Mouse (Mus musculus): Measurements from ENCODE around the gene Fau. TPM values are rescaled to one million over a fixed set of nuclear protein-coding genes. Genes with fewer than 3 reads are reported as not detected.
"Not testable (repeated sequence)": the region's sequence is repeated elsewhere in the genome, so short reads cannot be mapped to it uniquely, and the experiment has no call there.

Fau gene
- polyA plus RNA-seq, 1 experiment from 2014 or later = 781 TPM

- Histone ChIP-seq H3K36me3 (ENCODE audit: control insufficient read depth, insufficient read depth, low read length) (no peaks in the 10 kb centered on the region), H3K27ac (ENCODE audit: low read depth, low read length) (no peak overlapping the region), H3K9ac (ENCODE audit: low read length) (no peak overlapping the region), H3K9me3 (ENCODE audit: control insufficient read depth, low read length) (no peaks in the 10 kb centered on the region), H3K4me1 (ENCODE audit: control insufficient read depth, insufficient read depth, low read length) (peaks cover 8% of the 10 kb centered on the region), H3K27me3 (ENCODE audit: control insufficient read depth, insufficient read depth, low read length) (no peaks in the 10 kb centered on the region), H3K4me3 (ENCODE audit: low read depth, low read length) (no peak overlapping the region), H3K4me2 (no peak overlapping the region)
- WGBS = 84% methylated on average over 9 of the region's 9 CpGs
- no peak for ATAC-seq (ENCODE audit: low FRiP score)
- no peak for DNase-seq (ENCODE audit: low spot score, missing footprints)
Observed at GRCm38 (mm10) chr19:6042293-6042692, 15.4 kb upstream of the Fau start.

- not testable (repeated sequence) for ATAC-seq (ENCODE audit: low FRiP score); H3K27ac ChIP-seq (ENCODE audit: low read depth, low read length); H3K36me3 ChIP-seq (ENCODE audit: control insufficient read depth, insufficient read depth, low read length); H3K4me3 ChIP-seq (ENCODE audit: low read depth, low read length); DNase-seq (ENCODE audit: low spot score, missing footprints); H3K4me2 ChIP-seq; H3K9ac ChIP-seq (ENCODE audit: low read length); H3K9me3 ChIP-seq (ENCODE audit: control insufficient read depth, low read length); H3K27me3 ChIP-seq (ENCODE audit: control insufficient read depth, insufficient read depth, low read length)
- WGBS = 70% methylated on average over 4 of the region's 4 CpGs
- peaks cover 16% of the 10 kb centered on the region for H3K4me1 ChIP-seq (ENCODE audit: control insufficient read depth, insufficient read depth, low read length)
Observed at GRCm38 (mm10) chr19:6044102-6044501, 13.5 kb upstream of the Fau start.

- ATAC-seq (ENCODE audit: low FRiP score) = peak; percentile 23
- Histone ChIP-seq H3K27me3 (ENCODE audit: control insufficient read depth, insufficient read depth, low read length) (no peaks in the 10 kb centered on the region), H3K36me3 (ENCODE audit: control insufficient read depth, insufficient read depth, low read length) (peaks cover 10% of the 10 kb centered on the region), H3K9me3 (ENCODE audit: control insufficient read depth, low read length) (no peaks in the 10 kb centered on the region), H3K4me1 (ENCODE audit: control insufficient read depth, insufficient read depth, low read length) (peaks cover 16% of the 10 kb centered on the region), H3K4me2 (peak overlapping the region; percentile 65), H3K27ac (ENCODE audit: low read depth, low read length) (peak overlapping the region; percentile 97), H3K9ac (ENCODE audit: low read length) (peak overlapping the region; percentile 94), H3K4me3 (ENCODE audit: low read depth, low read length) (peak overlapping the region; percentile 89)
- 25% methylated on average over 20 of the region's 20 CpGs for WGBS
- peak; percentile 87 for DNase-seq (ENCODE audit: low spot score, missing footprints)
Observed at GRCm38 (mm10) chr19:6045366-6046293, 12.0 kb upstream of the Fau start.

GRCm38 (mm10) chr19:6046294-6047153, 11.1 kb upstream of the Fau start, which contains the start of gene Syvn1:
Gene Syvn1 (plus strand): TSS chr19:6046576.
- H3K4me2 ChIP-seq = peak within 1 kb of the TSS; percentile 65
- H3K9ac ChIP-seq (ENCODE audit: low read length) = peak within 1 kb of the TSS; percentile 94
- H3K4me1 ChIP-seq (ENCODE audit: control insufficient read depth, insufficient read depth, low read length) = peaks cover 16% of the 10 kb centered on the region
- H3K4me3 ChIP-seq (ENCODE audit: low read depth, low read length) = peak within 1 kb of the TSS; percentile 89
- peaks cover 18% of the 10 kb centered on the region for H3K36me3 ChIP-seq (ENCODE audit: control insufficient read depth, insufficient read depth, low read length)
- no peaks in the 10 kb centered on the region for H3K9me3 ChIP-seq (ENCODE audit: control insufficient read depth, low read length)
- H3K27ac ChIP-seq (ENCODE audit: low read depth, low read length) = peak within 1 kb of the TSS; percentile 97
- no peaks in the 10 kb centered on the region for H3K27me3 ChIP-seq (ENCODE audit: control insufficient read depth, insufficient read depth, low read length)
- DNase-seq (ENCODE audit: low spot score, missing footprints) = peak; percentile 99
- ATAC-seq (ENCODE audit: low FRiP score) = peak; percentile 87
- WGBS = under 1% methylated on average over 65 of the region's 65 CpGs

- no peaks in the 10 kb centered on the region for H3K9me3 ChIP-seq (ENCODE audit: control insufficient read depth, low read length)
- peak overlapping the region; percentile 97 for H3K27ac ChIP-seq (ENCODE audit: low read depth, low read length)
- WGBS = 3% methylated on average over 44 of the region's 44 CpGs
- no peaks in the 10 kb centered on the region for H3K27me3 ChIP-seq (ENCODE audit: control insufficient read depth, insufficient read depth, low read length)
- peaks cover 25% of the 10 kb centered on the region for H3K36me3 ChIP-seq (ENCODE audit: control insufficient read depth, insufficient read depth, low read length)
- peak overlapping the region; percentile 89 for H3K4me3 ChIP-seq (ENCODE audit: low read depth, low read length)
- ATAC-seq (ENCODE audit: low FRiP score) = peak; percentile 39
- peak overlapping the region; percentile 94 for H3K9ac ChIP-seq (ENCODE audit: low read length)
- DNase-seq (ENCODE audit: low spot score, missing footprints) = no peak
- peak overlapping the region; percentile 65 for H3K4me2 ChIP-seq
- H3K4me1 ChIP-seq (ENCODE audit: control insufficient read depth, insufficient read depth, low read length) = peaks cover 16% of the 10 kb centered on the region
Observed at GRCm38 (mm10) chr19:6047154-6047898, 10.3 kb upstream of the Fau start.

GRCm38 (mm10) chr19:6047899-6048166, 9.8 kb upstream of the Fau start:
- no peaks in the 10 kb centered on the region for H3K9me3 ChIP-seq (ENCODE audit: control insufficient read depth, low read length)
- H3K4me2 ChIP-seq = peak overlapping the region; percentile 65
- H3K4me1 ChIP-seq (ENCODE audit: control insufficient read depth, insufficient read depth, low read length) = peaks cover 16% of the 10 kb centered on the region
- H3K27ac ChIP-seq (ENCODE audit: low read depth, low read length) = no peak overlapping the region
- H3K4me3 ChIP-seq (ENCODE audit: low read depth, low read length) = peak overlapping the region; percentile 89
- WGBS = 93% methylated on average over 8 of the region's 8 CpGs
- H3K27me3 ChIP-seq (ENCODE audit: control insufficient read depth, insufficient read depth, low read length) = no peaks in the 10 kb centered on the region
- H3K9ac ChIP-seq (ENCODE audit: low read length) = peak overlapping the region; percentile 94; the same call in 1 of the 2 replicates
- peaks cover 28% of the 10 kb centered on the region for H3K36me3 ChIP-seq (ENCODE audit: control insufficient read depth, insufficient read depth, low read length)
- no peak for ATAC-seq (ENCODE audit: low FRiP score)
- no peak for DNase-seq (ENCODE audit: low spot score, missing footprints)

- peaks cover 35% of the 10 kb centered on the region for H3K36me3 ChIP-seq (ENCODE audit: control insufficient read depth, insufficient read depth, low read length)
- no peak overlapping the region for H3K4me3 ChIP-seq (ENCODE audit: low read depth, low read length)
- H3K4me2 ChIP-seq = no peak overlapping the region
- ATAC-seq (ENCODE audit: low FRiP score) (no peak), DNase-seq (ENCODE audit: low spot score, missing footprints) (no peak)
- no peaks in the 10 kb centered on the region for H3K9me3 ChIP-seq (ENCODE audit: control insufficient read depth, low read length)
- peaks cover 16% of the 10 kb centered on the region for H3K4me1 ChIP-seq (ENCODE audit: control insufficient read depth, insufficient read depth, low read length)
- 85% methylated on average over 11 of the region's 11 CpGs for WGBS
- H3K9ac ChIP-seq (ENCODE audit: low read length) = no peak overlapping the region
- H3K27me3 ChIP-seq (ENCODE audit: control insufficient read depth, insufficient read depth, low read length) = no peaks in the 10 kb centered on the region
- no peak overlapping the region for H3K27ac ChIP-seq (ENCODE audit: low read depth, low read length)
Observed at GRCm38 (mm10) chr19:6048681-6049410, 8.8 kb upstream of the Fau start.

- H3K4me3 ChIP-seq (ENCODE audit: low read depth, low read length) = no peak overlapping the region
- H3K27ac ChIP-seq (ENCODE audit: low read depth, low read length) = no peak overlapping the region
- peaks cover 40% of the 10 kb centered on the region for H3K36me3 ChIP-seq (ENCODE audit: control insufficient read depth, insufficient read depth, low read length)
- no peak overlapping the region for H3K9ac ChIP-seq (ENCODE audit: low read length)
- ATAC-seq (ENCODE audit: low FRiP score) (no peak), DNase-seq (ENCODE audit: low spot score, missing footprints) (no peak)
- no peak overlapping the region for H3K4me2 ChIP-seq
- no peaks in the 10 kb centered on the region for H3K9me3 ChIP-seq (ENCODE audit: control insufficient read depth, low read length)
- H3K27me3 ChIP-seq (ENCODE audit: control insufficient read depth, insufficient read depth, low read length) = no peaks in the 10 kb centered on the region
- WGBS = 85% methylated on average over 7 of the region's 7 CpGs
- H3K4me1 ChIP-seq (ENCODE audit: control insufficient read depth, insufficient read depth, low read length) = peaks cover 15% of the 10 kb centered on the region
Observed at GRCm38 (mm10) chr19:6052516-6052915, 5.1 kb upstream of the Fau start.
